ENCODE assay signal across 10 mouse cellular contexts in genomic region chr3:30546366-30546765, GRCm38 (mm10). TPM values are rescaled to one million over a fixed set of nuclear protein-coding genes. Genes with fewer than 3 reads are reported as not detected.
DNase-seq lines count a peak whose midpoint lies in the region; ATAC-seq lines count a peak whose summit lies in the region.
"Had no signal": no experiment of that assay in that cellular context is flagged by ENCODE, and none has a peak within 500 bp of the region (broad histone marks: within the 10 kb centered on the region; RNA-seq: fewer than 3 reads in every experiment).

No protein-coding gene starts in this region.

- H3K9ac ChIP-seq in kidney, embryonic 14.5 days (ENCODE audit: low read depth, low read length): no peak overlapping the region
- no peak overlapping the region for H3K9ac ChIP-seq in embryonic facial prominence, embryonic 15.5 days
- no peak overlapping the region; the same call in 1 of the 2 replicates for H3K9ac ChIP-seq in heart, embryonic 15.5 days
- no peak overlapping the region for H3K9ac ChIP-seq in lung, embryonic 16.5 days (ENCODE audit: low read length)
- H3K9ac ChIP-seq in midbrain, embryonic 13.5 days (replicated peaks): no peak overlapping the region
- H3K9ac ChIP-seq: liver, embryonic 12.5 days had no signal

- 51% methylated on average over 13 of the region's 13 CpGs for WGBS in kidney, embryonic 14.5 days
- 60% methylated on average over 13 of the region's 13 CpGs for WGBS in embryonic facial prominence, embryonic 15.5 days
- 20% methylated on average over 13 of the region's 13 CpGs for WGBS in heart, embryonic 15.5 days
- 36% methylated on average over 13 of the region's 13 CpGs for WGBS in lung, embryonic 16.5 days
- 81% methylated on average over 13 of the region's 13 CpGs for WGBS in midbrain, embryonic 13.5 days

- no peaks in the 10 kb centered on the region for H3K9me3 ChIP-seq in kidney, embryonic 14.5 days (ENCODE audit: control insufficient read depth, low read length)
- H3K9me3 ChIP-seq in embryonic facial prominence, embryonic 15.5 days (replicated peaks): no peaks in the 10 kb centered on the region
- H3K9me3 ChIP-seq in heart, embryonic 15.5 days (replicated peaks): no peaks in the 10 kb centered on the region
- H3K9me3 ChIP-seq in lung, embryonic 16.5 days (ENCODE audit: control insufficient read depth, low read length): no peaks in the 10 kb centered on the region
- no peaks in the 10 kb centered on the region for H3K9me3 ChIP-seq in midbrain, embryonic 13.5 days
- H3K9me3 ChIP-seq: liver, embryonic 12.5 days had no signal

- no peaks in the 10 kb centered on the region for H3K36me3 ChIP-seq in kidney, embryonic 14.5 days (ENCODE audit: control insufficient read depth, insufficient read depth, low read length)
- no peaks in the 10 kb centered on the region for H3K36me3 ChIP-seq in embryonic facial prominence, embryonic 15.5 days
- H3K36me3 ChIP-seq in heart, embryonic 15.5 days: no peaks in the 10 kb centered on the region
- H3K36me3 ChIP-seq in lung, embryonic 16.5 days (ENCODE audit: control insufficient read depth, insufficient read depth, low read length): no peaks in the 10 kb centered on the region
- no peaks in the 10 kb centered on the region for H3K36me3 ChIP-seq in midbrain, embryonic 13.5 days
- H3K36me3 ChIP-seq: liver, embryonic 12.5 days had no signal

- no peak overlapping the region for H3K27ac ChIP-seq in kidney, embryonic 14.5 days (ENCODE audit: low read depth, low read length)
- no peak overlapping the region for H3K27ac ChIP-seq in embryonic facial prominence, embryonic 15.5 days (replicated peaks)
- peak overlapping the region; percentile 78 for H3K27ac ChIP-seq in heart, embryonic 15.5 days
- H3K27ac ChIP-seq in lung, embryonic 16.5 days (ENCODE audit: low read length): peak overlapping the region; percentile 75
- no peak overlapping the region for H3K27ac ChIP-seq in midbrain, embryonic 13.5 days
- H3K27ac ChIP-seq: liver, embryonic 12.5 days had no signal

- H3K27me3 ChIP-seq in kidney, embryonic 14.5 days (ENCODE audit: control insufficient read depth, insufficient read depth, low read length): no peaks in the 10 kb centered on the region
- no peaks in the 10 kb centered on the region for H3K27me3 ChIP-seq in embryonic facial prominence, embryonic 15.5 days
- H3K27me3 ChIP-seq in heart, embryonic 15.5 days: no peaks in the 10 kb centered on the region
- H3K27me3 ChIP-seq in lung, embryonic 16.5 days (ENCODE audit: control insufficient read depth, insufficient read depth, low read depth, low read length): no peaks in the 10 kb centered on the region
- H3K27me3 ChIP-seq in midbrain, embryonic 13.5 days: no peaks in the 10 kb centered on the region
- H3K27me3 ChIP-seq: liver, embryonic 12.5 days had no signal

- H3K4me1 ChIP-seq in kidney, embryonic 14.5 days (ENCODE audit: control insufficient read depth, insufficient read depth, low read length): peaks cover 6% of the 10 kb centered on the region; the same call in 1 of the 2 replicates
- peaks cover 12% of the 10 kb centered on the region; the same call in 1 of the 2 replicates for H3K4me1 ChIP-seq in embryonic facial prominence, embryonic 15.5 days
- peaks cover 16% of the 10 kb centered on the region for H3K4me1 ChIP-seq in heart, embryonic 15.5 days (replicated peaks)
- peaks cover 20% of the 10 kb centered on the region for H3K4me1 ChIP-seq in lung, embryonic 16.5 days (replicated peaks; ENCODE audit: control insufficient read depth, insufficient read depth, low read length)
- no peaks in the 10 kb centered on the region for H3K4me1 ChIP-seq in midbrain, embryonic 13.5 days (replicated peaks)
- H3K4me1 ChIP-seq: liver, embryonic 12.5 days had no signal

- ATAC-seq in kidney, embryonic 14.5 days (ENCODE audit: low FRiP score, low TSS enrichment): no peak
- ATAC-seq in embryonic facial prominence, embryonic 15.5 days (ENCODE audit: insufficient number of reproducible peaks, low FRiP score, low TSS enrichment, low read depth): no peak
- ATAC-seq in heart, embryonic 15.5 days (replicated peaks; ENCODE audit: insufficient number of reproducible peaks, insufficient read depth, low FRiP score, low read depth): peak; percentile 58
- ATAC-seq in lung, embryonic 16.5 days (ENCODE audit: low read depth): peak; percentile 73
- no peak for ATAC-seq in midbrain, embryonic 13.5 days
- ATAC-seq: liver, embryonic 12.5 days had no signal

- H3K4me2 ChIP-seq in kidney, embryonic 14.5 days (replicated peaks; ENCODE audit: low read depth, low read length): 0 out of 2 replicates have a peak overlapping the region, but pooled peaks have one; percentile 9
- H3K4me2 ChIP-seq in embryonic facial prominence, embryonic 15.5 days (replicated peaks): 0 out of 2 replicates have a peak overlapping the region, but pooled peaks have one; percentile 15
- H3K4me2 ChIP-seq in heart, embryonic 15.5 days: peak overlapping the region; percentile 58
- peak overlapping the region; percentile 35 for H3K4me2 ChIP-seq in lung, embryonic 16.5 days (ENCODE audit: low read depth, low read length)
- H3K4me2 ChIP-seq in midbrain, embryonic 13.5 days (replicated peaks): no peak overlapping the region
- H3K4me2 ChIP-seq: liver, embryonic 12.5 days had no signal

- no peak overlapping the region for H3K4me3 ChIP-seq in kidney, embryonic 14.5 days (ENCODE audit: low read length)
- no peak overlapping the region for H3K4me3 ChIP-seq in embryonic facial prominence, embryonic 15.5 days (replicated peaks)
- H3K4me3 ChIP-seq in heart, embryonic 15.5 days: peak overlapping the region; percentile 33
- peak overlapping the region; percentile 15 for H3K4me3 ChIP-seq in lung, embryonic 16.5 days (ENCODE audit: low read length)
- no peak overlapping the region for H3K4me3 ChIP-seq in midbrain, embryonic 13.5 days (replicated peaks)
- H3K4me3 ChIP-seq: liver, embryonic 12.5 days had no signal

- no peak for DNase-seq in kidney, adult 9 months
- DNase-seq in right cerebral cortex, postnatal 25 days: no peak
- DNase-seq: thymus, postnatal 25 days had no signal

RNA-seq across cellular contexts. Expression of gene Mecom, which starts 1.4 kb away (rescaled TPM):
- 50.8 and 89.3 TPM in 2 replicates for polyA plus RNA-seq in kidney, embryonic 14.5 days (2014; fragmentation: Nextera tagmentation; extraction: Ambion mirVana)
- 8.8 and 9.0 TPM in 2 replicates for polyA plus RNA-seq in embryonic facial prominence, embryonic 15.5 days (2015; fragmentation: Nextera tagmentation; extraction: Ambion mirVana)
- 17.3 and 24.1 TPM in 2 replicates for polyA plus RNA-seq in heart, embryonic 15.5 days (2015; fragmentation: Nextera tagmentation; extraction: Ambion mirVana)
- polyA plus RNA-seq in lung, embryonic 16.5 days (2015; fragmentation: Nextera tagmentation; extraction: Ambion mirVana): 69.5 and 73.4 TPM in 2 replicates
- 11.1 and 13.4 TPM in 2 replicates for polyA plus RNA-seq in midbrain, embryonic 13.5 days (2015; fragmentation: Nextera tagmentation; extraction: Ambion mirVana)

RNA-seq across cellular contexts. Expression of gene Actrt3, which starts 53.4 kb away (rescaled TPM):
- not detected in 2 replicates for polyA plus RNA-seq in kidney, embryonic 14.5 days (2014; fragmentation: Nextera tagmentation; extraction: Ambion mirVana)
- polyA plus RNA-seq in embryonic facial prominence, embryonic 15.5 days (2015; fragmentation: Nextera tagmentation; extraction: Ambion mirVana): not detected in 2 replicates
- not detected in 2 replicates for polyA plus RNA-seq in heart, embryonic 15.5 days (2015; fragmentation: Nextera tagmentation; extraction: Ambion mirVana)
- polyA plus RNA-seq in lung, embryonic 16.5 days (2015; fragmentation: Nextera tagmentation; extraction: Ambion mirVana): 0.10 TPM in 1 of 2 replicates, not detected in the other
- 0.17 and 0.23 TPM in 2 replicates for polyA plus RNA-seq in midbrain, embryonic 13.5 days (2015; fragmentation: Nextera tagmentation; extraction: Ambion mirVana)
- polyA plus RNA-seq: forebrain, embryonic 11.5 days; liver, embryonic 12.5 days had no signal

RNA-seq across cellular contexts. Expression of gene Mynn, which starts 55.5 kb away (rescaled TPM):
- polyA plus RNA-seq in kidney, embryonic 14.5 days (2014; fragmentation: Nextera tagmentation; extraction: Ambion mirVana): 27.2 and 38.1 TPM in 2 replicates
- polyA plus RNA-seq in embryonic facial prominence, embryonic 15.5 days (2015; fragmentation: Nextera tagmentation; extraction: Ambion mirVana): 27.7 and 29.0 TPM in 2 replicates
- 21.2 and 23.2 TPM in 2 replicates for polyA plus RNA-seq in heart, embryonic 15.5 days (2015; fragmentation: Nextera tagmentation; extraction: Ambion mirVana)
- polyA plus RNA-seq in lung, embryonic 16.5 days (2015; fragmentation: Nextera tagmentation; extraction: Ambion mirVana): 31.6 and 32.8 TPM in 2 replicates
- 35.4 and 39.6 TPM in 2 replicates for polyA plus RNA-seq in midbrain, embryonic 13.5 days (2015; fragmentation: Nextera tagmentation; extraction: Ambion mirVana)

Comparison
In these comparisons a context has a peak if more than half of its experiments do, and no peak if none do; other contexts are left out.
1. ATAC-seq: peak in heart, embryonic 15.5 days (single experiment) and lung, embryonic 16.5 days (single experiment); none in kidney, embryonic 14.5 days (single experiment), embryonic facial prominence, embryonic 15.5 days (single experiment) and midbrain, embryonic 13.5 days (single experiment).
2. H3K27ac ChIP-seq: peak in heart, embryonic 15.5 days (single experiment) and lung, embryonic 16.5 days (single experiment); none in kidney, embryonic 14.5 days (single experiment), embryonic facial prominence, embryonic 15.5 days (single experiment) and midbrain, embryonic 13.5 days (single experiment).
3. H3K4me3 ChIP-seq: peak in heart, embryonic 15.5 days (single experiment) and lung, embryonic 16.5 days (single experiment); none in kidney, embryonic 14.5 days (single experiment), embryonic facial prominence, embryonic 15.5 days (single experiment) and midbrain, embryonic 13.5 days (single experiment).